Mouse (Mus musculus): ENCODE results near the gene AI593442.

The AI593442 gene

DNA sequence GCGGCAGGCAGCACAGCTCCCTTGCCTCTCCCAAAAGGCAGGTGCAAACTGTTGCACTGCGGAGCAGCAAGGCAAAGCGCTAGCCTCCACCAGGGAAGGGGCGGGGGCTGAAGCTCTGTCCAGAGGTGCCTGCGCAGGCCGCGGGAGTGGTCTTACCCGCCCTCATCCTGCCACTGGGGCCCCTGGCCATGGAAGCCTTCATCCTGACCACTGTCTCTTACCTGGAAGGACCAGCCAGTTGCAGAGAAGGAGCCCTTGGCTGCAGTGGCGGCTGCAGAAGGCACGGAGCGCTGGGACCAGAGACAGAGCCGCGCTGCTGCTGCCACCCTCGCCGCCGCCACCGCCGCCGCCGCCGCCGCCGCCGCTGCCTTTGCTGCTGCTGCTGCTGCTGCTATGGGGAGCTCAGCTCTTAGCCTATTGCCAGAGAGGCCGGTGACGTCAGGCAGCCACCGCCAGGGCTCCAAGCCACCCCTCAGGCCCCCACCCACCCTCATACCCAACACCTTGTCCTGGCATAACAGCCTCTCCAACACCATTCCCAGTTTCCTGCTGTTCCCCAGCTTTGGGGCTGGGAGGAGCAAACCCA, at the start of gene AI593442:
Gene AI593442, minus strand, starts transcription at position 419 of the 586 bp plus-strand sequence.
- peak; percentile 56 to 63 for DNase-seq (ENCODE audit: low spot score in 2 of 2)

DNA sequence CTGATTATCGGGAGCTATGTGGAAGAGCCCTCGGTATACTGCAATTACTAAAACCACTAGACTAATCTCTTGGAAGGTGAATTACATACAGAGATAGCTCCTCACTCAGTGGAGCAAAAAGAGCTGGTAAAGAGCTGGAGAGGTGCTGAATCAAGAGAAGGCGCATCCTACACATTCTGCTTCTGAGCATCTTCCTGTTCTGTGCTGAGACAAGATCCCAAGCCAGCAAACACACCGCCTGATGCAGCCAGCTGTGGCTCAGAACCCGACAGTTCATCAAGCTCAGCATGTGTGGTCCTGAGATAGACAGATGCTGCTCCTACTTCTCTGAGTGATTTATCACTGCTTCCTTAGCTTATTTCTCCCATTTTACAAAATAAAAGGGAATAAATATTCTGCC, 49.2 kb upstream of the AI593442 start:
- no peak for DNase-seq (ENCODE audit: low spot score in 2 of 2)

DNA sequence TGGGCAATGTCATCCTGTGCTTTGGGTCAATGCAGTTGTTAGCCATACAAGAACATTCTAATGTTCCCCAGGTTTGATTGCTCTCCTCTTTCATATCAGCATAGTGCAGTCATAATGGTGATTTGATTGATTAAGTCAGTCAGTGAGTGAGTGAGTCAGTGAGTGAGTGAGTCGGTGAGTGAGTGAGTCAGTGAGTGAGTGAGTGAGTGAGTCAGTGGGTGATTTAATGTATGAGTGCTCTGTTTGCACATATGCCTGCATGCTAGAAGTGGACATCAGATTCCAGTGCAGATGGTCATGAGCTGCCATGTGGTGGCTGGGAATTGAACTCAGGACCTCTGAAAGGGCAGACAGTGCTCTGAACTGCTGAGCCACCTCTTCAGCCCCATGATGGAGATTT, 43.0 kb upstream of the AI593442 start:
- DNase-seq (ENCODE audit: low spot score in 2 of 2) = no peak

DNA sequence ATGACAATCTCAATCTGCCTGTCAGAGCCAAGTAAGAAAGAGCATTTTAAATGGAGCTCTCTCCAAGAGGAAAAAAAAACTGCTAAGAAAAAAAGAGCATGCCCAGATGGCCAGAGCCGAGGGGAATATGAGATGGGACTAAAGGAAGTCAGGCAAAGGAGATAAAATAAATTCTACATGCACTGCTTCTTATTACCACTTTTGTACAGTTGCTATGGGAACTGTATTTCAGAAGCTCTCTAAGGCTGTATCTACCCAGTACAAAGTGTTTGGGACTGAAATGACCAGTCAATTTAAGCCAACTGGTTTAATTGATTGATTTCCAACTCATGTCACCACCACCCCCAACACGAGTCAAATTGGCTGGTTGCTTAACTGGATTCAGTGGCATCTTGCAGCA, 40.0 kb upstream of the AI593442 start:
- no peak for DNase-seq (ENCODE audit: low spot score in 2 of 2)

DNA sequence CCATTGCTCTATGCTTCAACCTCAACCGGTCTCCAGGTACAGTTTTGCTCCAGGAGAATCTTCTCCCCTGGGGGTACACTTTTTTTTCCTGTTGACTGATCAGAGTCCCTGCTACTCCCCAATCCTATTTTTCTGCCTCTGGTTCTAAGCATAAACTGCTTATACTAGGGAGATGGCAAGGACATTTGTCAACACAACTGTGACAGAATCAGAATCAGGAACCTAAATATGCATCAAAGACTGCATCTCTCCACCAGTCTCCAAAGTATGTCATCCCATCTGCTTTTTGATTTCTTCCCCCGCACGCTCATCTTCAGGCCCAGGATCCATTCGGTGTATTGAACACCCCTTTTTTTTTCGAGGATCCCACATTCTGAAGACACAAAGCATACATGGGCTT, 456 bp upstream of the AI593442 start:
- no peak for DNase-seq (ENCODE audit: low spot score in 2 of 2)

DNA sequence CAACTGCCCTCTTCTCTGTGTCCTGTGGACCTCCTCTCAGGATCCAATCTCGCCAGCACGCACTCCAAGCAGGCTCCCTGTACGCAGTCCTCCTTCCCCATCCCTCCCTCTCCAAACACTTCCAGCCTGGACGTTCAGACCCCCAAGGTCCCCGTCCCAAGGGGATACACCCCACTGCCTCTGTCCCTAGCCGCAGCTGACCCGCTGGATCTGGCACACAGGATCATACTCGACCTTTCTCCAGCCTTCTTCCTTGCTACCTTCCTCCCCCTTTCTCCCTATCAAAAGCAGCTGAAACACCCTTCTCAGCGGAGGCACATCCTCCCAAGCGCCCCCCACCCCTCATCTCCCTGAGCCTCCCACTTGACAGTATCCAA, 753 bp downstream of the AI593442 start:
- no peak for DNase-seq (ENCODE audit: low spot score in 2 of 2)

DNA sequence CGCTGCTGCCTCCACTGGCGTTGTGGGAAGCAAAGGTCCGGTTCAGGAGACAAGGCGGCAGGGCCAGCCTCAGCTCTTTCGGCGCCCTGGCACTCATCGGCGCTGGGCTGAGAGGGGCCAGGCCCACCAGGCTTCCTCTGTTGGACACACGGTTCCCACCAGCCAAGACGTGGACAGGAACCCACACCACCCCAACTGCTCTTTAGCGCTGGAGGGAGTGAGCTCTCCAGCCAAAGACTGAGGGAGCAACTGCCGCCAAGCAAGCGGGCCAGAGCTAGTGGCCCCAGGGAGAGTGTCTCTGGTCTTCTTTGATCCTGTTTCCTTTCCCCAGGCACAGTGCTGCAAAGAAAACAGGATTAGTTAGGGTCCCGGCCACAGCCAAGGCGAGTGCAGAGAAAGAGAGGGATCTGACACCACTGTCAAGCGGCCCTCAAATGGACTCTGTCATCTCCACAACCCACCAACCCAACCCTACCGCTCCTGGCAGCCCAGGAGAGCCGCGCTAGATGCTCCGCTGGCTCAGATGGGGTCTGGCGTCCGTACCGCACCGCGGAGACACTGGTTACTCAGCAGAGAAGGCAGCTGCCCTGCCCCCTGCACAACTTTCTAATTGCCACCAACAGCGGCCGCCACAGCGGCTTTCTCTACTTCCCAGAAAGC, 1.3 kb downstream of the AI593442 start:
- peak; percentile 11 to 41 for DNase-seq (ENCODE audit: low spot score in 2 of 2)

DNA sequence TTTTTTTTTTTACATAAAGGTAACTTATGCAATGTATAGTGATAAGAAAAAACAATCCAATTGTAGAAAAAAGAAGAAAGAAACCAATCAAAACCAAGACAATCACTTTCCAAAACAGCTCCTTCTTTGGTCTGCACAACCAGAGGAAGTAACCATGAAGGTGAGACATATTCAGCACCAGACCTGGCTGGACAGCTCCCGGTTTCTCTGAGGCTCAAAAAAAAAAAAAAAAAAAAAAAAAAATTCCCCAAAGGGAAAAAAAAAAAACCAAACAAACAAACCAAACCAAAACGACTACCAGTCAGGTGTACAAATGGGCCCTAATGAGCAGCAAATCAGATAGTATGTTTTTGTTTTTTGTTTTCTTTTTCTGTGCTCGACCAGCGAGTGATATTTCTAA, 3.0 kb downstream of the AI593442 start:
- no peak for DNase-seq (ENCODE audit: low spot score in 2 of 2)

DNA sequence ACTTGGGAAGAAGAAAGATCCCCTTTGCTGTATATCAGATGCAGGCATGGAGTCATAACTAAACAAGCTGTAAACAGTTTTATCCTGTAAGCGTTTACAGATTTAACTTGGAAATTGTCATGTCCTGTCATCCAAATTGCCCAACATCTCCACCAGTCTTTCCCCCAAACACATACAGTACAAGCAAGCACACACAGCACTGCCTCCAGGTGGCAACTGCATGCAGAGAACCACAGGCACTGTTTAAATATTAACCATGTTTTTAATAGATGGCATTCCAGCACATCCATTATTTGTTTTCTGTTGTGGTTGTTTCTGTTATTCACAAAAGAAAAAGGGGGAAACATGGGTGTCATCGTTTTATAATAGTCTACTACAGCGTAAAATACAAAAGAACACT, 3.6 kb downstream of the AI593442 start:
- DNase-seq (ENCODE audit: low spot score in 2 of 2) = no peak

DNA sequence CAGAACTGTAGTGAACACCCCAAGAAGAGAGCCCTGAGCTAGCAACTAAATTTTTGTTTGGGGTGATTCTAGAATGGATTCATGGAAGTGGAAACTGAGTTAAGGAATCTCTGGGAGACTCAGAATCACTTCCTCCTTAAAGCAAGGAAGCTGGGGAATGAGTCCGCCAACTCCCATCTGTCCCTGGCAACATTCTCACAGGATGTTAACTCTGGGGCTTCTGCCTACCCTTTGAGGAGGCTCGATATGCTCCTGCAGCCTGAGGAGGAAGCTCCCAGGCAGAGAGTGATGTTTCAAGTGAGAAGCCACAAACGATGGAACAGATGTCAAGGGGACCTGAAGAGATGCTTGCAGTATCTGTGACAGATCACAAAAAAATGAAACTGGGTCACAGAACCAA, 18.2 kb downstream of the AI593442 start:
- no peak for DNase-seq (ENCODE audit: low spot score in 2 of 2)

DNA sequence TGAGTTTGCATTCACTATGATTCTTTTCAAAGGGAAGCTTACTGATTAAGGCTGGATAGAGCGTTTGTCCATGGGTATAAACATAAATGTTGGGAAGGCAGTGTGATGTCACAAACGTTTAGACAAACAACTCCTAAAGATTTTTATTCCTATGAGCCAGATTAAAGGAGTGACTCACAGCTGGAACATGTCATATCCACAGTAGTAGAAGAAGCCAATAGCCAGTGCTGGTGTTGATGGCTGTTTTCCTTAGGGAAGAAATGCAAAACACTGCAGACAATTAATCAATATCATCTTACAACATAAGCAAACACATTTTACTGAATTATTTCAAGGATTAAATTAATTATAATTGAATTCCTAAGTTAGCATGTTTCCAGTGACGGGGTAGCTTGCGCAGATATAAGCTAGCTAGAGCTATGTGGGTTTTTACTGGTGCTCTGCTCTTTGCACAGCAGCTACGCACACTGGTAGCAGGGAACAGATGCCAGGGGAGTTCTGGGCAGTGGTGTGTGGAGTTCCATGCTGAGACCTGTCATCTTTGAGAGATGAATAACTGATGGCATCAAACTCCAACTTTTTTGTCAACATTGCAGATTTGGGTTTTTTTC, 29.1 kb downstream of the AI593442 start:
- DNase-seq (ENCODE audit: low spot score in 2 of 2) = no peak

DNA sequence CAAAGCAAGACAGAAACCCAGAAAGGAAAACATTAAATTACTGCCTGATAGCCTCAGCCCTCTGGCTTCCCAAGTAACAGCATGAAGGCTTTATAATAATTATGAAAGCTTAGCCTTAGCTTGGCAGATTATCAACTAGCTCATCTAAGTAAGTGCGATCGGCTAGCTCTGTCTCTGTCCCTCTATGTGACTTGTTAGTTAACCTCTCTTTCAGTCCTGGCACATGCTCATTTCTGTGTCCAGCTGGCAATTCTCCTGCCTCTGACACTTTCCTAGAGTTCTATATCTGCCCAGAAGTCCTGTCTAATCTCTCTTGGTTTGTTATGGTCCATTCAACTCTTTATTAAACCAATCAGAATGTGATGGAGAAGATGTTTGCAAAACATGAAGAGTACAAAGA, 34.3 kb downstream of the AI593442 start:
- DNase-seq (ENCODE audit: low spot score in 2 of 2) = no peak

DNA sequence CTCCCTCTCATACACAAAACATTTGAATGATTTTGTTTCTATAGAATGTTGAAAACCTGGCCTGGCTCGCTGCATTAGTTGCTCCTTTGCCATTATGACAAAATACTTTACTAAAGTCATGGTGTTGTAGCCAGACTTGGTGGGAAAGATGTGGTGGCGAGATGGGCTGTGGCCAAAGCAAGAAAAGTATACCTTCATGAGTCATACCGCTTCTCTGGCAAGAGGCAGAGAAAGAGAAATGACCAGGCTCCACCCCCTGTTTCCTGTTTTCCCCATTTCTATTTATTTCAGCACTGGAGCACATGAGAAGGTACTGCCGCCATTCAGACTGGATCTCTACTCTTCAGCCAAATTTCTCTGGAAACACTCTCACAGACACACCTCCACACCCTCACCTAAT, 35.0 kb downstream of the AI593442 start:
- no peak for DNase-seq (ENCODE audit: low spot score in 2 of 2)

DNA sequence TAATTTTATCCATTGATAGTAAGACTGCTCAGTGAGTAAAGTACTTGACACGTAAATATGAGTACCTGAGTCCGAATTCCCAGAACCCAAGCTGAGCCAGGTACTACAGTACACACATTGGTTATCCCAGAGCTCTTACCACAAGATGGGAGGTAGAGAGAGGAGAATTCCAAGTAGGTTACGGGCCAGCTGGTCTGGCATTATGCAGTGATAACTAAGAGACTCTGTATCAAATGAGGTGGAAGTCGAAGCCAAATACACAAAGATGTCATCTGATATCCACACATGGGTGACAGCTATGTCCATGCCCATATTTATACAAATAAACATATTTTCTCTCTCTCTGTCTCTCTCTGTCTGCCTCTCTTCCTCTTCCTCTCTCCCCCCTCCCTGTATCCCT, 35.4 kb downstream of the AI593442 start:
- DNase-seq (ENCODE audit: low spot score in 2 of 2) = no peak

DNA sequence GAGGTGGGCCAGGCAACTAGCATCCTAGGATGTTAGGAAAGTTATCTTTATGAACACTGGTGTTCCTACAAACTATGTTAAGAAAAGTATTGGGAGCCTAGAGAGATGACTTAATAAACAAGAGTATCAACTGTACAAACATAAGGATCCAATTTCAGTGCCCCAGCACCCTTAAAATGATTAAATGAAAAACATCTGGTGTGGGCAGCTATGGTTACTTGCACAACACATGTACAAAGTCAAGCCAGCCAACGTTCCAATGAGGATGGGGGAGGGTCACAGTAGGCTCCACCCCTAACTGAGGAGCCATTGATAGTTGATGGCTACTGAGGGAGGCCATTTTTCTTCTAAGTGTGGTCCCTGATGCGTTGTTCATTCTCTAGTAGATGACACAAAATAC, 43.6 kb downstream of the AI593442 start:
- DNase-seq (ENCODE audit: low spot score in 2 of 2) = no peak

DNA sequence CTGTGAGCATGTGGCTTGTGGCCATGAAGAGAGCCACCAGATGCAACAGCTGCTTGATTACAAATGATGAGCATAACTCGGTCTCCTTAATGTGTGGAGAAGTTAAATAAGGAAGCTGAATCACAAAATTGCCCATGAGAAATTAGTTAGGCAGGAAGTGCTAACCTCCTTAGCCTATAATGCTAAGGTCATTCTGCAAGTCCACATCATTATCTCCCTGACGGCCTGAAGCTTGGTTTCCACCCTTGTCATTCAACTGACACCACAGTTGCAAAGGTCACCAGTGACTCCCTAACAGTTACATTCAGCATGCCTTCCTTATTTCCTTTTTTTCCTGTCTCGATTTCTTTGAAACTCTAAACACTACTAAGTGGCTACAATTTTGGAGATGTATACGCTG, 55.7 kb downstream of the AI593442 start:
- DNase-seq (ENCODE audit: low spot score in 2 of 2) = no peak

All from frontal cortex, postnatal 10 days (tissue).